Mouse (Mus musculus): ENCODE results near the gene Gm10959.
A peak's percentile ranks its signal among the peaks of the same experiment; 100 is the strongest.
"Not testable (repeated sequence)": the region's sequence is repeated elsewhere in the genome, so short reads cannot be mapped to it uniquely, and the experiment has no call there.

Gm10959 gene

DNA sequence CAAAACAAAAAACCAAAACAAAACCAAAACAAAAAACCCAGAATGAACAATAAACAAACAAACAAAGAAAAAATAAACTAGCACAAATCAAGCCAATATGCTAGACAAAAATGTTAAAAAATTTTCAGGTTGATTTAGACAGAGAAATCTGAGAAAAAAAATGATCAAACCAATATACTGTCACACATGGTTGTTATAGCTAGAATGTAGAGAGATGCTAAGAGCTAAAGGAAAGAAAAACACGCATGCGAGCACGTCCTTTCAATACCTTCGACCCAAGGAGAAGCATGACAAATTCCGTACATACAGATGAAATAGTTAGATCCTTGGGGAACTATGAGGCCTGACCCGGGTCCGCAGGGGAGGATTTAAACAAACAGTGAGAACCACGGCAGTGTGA is at the start of gene Gm10959:
Gene Gm10959, minus strand, starts transcription at position 101 of the 400 bp plus-strand sequence.
- no peak for DNase-seq

DNA sequence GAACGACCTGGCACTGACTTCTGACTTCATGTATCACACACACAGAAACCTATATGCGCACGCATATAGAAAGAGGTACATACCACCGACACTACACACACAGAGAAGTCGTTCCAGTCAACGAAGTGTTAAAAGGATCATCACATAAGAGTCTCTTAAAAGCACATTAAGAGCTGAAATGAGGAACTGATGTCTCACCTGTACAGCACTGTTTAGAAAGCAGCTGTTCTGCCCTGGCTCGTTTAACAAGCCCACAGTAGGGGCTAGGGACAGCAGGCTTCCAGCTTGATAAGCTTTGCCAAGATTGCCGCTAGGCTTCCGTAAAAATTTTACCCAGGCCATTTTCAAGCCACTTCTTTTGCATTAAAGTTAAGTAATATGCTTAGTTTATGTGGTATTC is 49.2 kb upstream of the Gm10959 start:
- no peak for DNase-seq

DNA sequence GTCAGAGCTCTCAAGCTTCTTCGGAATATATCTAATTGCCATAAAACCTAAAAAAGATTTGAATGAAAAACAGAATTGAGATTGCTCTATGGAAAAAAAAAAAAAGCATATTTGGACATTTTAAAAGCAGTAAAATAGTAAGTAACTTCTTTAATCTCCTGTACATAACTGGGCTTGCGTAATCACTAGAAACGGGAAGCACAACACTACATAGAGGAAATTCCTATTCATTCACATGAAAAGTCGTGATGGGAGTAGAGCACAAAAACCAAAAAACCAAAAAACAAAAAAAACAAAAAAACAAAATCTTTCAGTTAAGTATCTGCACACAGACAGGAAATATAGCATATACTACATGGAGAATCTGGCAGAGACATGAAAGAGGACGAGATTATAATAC is 45.1 kb upstream of the Gm10959 start:
- DNase-seq = no peak

DNA sequence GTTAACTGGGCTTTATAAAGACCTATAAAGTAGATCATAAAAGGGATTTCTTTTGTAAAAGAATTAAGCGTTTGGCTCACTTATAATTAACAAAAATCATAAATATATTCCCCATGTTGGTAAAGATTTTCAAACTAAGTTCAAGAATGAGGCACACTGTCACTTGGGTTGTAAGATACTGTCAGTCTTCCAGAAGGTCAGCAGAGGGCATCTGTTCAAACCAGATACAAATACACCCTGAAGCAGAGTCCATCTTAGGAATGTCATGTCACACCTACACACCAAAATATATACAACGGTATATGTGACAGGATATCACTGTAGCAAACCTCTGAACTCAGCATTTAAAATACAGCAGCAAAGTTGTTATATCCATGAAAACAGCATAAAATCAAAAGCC is 31.0 kb upstream of the Gm10959 start:
- DNase-seq = no peak

DNA sequence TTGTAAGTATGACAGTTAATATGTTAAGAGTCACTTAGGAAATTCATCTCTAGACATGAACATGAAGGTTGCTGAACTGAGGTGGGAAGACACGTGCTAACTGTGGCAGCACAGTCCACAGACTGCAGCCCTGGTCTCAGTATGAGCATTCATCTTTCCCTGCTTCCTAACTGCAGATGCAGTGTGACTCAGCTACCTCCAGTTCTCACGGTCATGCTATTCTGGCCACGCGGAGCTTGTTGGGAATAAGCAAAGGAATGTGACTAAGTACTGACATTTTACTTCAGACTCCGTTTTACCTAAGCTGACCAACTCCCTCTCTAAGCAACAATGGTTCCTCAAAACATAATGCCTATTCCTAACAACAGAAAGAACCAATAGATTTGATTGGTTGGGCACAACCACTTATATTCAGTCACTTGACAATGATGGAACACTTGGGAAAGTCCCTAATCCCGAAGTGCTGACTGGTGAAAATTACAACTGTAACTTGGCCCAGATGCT is 24.3 kb upstream of the Gm10959 start:
- DNase-seq = no peak

DNA sequence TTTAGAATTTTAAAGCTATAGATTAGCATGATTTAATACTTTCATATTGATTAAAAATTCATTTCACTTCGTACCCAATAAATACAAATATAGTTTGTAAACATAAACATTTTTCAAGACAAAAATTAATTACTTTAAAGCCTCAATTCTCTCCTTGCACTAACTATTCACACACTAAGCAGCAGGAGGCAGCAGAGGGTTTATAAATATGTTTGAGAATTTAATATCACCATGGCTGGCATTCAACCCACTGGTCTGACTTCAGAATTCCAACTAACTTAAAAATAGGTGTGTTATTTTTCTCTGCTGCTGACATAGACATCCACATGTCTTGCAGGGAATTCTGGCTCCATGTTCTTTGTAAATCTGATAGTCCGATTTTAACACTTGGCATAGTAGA is 20.1 kb upstream of the Gm10959 start:
- peak; percentile 47 to 65 for DNase-seq

DNA sequence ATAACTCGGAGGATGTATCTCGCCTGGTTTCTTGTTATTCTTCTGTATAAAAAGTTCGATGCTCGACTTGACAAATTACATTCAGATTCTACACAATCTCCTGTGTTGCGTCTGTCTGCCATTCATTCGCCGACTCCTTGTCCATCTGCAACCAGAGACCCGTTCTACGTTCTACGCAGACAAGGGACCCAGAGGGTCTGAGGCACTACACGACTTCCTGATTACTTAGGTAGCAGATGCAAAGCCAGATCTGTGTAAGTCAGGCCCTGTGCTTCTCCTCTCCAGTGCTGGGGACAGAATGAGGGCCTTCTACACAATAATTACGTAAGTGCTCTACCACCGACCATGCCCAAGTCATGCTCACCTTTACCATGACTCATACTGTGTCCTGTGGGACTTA is 18.0 kb upstream of the Gm10959 start:
- not testable (repeated sequence) for DNase-seq

DNA sequence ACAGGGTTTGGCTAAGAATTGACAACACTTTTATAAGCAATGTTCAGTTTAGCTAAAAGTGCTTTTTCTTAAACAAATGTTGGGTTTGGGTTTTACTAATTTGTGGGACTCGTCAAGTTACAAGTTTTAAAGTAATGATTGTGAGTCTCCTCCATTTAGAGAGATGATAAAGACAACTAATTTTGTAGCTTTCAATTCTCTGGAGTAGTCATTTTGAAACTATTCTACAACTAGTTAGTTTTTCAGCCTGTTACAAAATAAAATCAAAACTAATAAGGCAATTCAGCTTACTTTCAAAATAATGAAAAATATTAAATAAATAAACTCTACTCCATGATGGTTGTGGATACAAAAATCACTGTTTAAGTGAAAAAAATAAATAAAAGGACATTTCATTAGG is 13.3 kb upstream of the Gm10959 start:
- no peak for DNase-seq

DNA sequence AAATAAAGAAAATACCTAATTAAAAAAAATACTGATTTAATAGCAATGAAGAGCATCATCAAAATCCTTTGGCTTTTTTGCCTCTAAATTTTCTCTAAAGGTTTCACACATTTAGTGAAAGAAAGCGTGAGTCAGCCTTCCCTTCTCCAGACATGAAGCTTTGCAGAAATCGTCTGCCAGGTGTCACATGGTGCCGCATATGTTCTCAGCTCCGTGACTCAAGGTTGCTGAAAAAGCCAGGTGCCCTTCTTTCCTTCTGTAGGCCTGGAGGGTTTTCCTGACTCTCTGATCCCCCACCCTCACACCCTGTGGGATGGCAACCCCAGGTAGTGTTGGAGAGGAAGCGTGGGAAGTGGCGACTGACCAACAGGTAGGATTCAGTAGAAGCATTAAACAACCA is 10.6 kb upstream of the Gm10959 start:
- peak in 1 of 2 experiments; percentile 14 for DNase-seq

DNA sequence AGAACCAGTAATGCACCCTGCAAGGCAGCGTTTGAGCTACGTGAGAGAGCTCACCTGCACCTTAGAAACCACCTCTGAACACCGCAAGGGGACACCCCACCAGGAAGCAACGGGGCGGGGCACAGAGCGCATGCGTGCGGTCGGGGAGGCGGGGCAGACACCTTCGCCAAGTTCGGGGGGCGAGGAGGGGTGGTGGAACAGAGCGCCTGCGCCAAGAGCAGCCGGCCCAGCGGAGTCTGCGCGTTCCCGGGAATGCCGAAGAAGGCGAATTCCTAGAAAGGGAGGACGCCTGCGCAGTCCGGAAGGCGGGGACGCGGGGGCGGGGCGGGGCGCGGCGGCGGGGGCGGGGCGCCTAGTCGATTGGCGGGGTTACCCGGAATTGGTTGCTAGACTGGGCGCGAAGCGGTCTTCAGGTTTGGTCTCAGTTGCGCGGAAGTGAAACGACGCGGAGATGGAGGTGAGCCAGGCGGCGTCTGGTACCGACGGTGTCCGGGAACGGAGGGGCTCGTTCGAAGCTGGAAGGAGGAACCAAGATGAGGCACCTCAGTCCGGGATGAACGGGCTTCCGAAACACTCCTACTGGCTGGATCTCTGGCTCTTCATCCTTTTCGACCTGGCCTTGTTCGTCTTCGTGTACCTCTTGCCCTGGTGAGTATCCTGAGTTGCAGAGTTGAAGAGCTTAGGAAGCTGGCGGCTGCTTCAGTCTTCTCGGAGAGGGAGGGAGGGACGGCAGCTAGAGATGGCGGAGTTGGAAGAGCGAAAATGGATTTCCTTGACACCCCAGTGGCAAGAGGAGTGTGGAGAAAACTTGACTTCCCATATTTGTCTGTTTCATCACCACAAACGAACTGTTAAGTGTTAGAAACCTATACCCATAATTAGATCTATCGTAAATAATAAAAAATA is 5.1 kb upstream of the Gm10959 start, which contains the start of gene 1810037I17Rik:
Gene 1810037I17Rik, plus strand, starts transcription at position 195 of the 906 bp plus-strand sequence.
- DNase-seq = peak; percentile 98

DNA sequence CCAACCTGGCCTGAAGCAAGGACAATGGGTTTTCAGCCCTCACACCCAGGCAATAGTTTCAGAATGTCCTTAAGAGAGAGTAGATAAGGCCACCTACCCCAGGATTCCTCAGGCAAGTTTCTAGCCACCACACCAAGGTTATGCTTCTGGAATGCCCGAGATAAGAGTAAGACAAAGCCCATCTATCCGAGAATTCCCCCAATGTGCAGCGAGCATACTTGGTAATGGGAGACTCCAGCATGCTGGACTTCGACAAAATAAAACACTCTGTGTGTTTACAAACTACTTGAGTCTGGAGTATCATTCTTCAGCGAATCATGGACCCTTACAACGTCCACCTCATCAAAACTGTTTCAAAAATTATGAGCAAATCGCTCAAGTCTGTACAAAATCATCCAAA is 4.0 kb upstream of the Gm10959 start:
- no peak for DNase-seq

DNA sequence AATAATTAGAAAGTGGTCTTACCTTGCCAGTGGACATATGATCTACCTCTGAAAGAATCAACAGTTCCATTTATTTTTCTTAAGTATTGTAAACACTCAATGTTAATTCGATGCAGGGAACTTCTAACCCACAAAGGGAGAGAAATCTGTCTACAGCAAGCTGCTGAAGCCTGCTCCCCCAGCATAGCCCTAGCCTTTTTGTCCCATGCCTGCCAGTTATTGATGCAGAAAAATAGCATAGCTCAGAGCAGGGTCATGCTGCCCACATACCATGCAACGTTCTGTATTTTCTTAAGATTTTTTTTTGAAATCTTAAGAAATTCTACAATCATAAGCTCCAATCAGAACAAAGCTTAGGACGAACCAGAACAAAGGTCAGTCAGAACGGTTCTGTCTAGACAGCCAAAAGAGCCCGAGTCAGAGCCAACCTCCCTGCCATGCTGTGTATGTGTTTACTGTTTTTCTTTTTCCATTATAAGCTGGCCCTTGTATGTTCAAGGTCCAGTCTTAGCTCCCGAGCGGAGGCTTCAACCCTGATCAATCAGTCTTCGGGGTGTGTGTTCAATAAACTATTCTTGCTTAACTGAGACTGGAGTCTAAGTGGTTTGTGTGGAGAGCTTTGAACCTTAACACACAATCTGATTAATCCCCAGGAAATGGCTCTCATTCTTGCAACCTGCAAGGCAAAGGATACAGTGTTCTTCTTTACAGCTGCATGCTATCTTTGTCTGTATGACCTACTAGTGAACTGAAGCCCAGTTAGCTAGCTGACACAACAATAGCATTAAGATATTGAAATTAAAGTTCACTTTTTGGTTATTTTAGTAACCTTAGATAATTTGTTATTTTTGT is 2.7 kb upstream of the Gm10959 start:
- DNase-seq = no peak

DNA sequence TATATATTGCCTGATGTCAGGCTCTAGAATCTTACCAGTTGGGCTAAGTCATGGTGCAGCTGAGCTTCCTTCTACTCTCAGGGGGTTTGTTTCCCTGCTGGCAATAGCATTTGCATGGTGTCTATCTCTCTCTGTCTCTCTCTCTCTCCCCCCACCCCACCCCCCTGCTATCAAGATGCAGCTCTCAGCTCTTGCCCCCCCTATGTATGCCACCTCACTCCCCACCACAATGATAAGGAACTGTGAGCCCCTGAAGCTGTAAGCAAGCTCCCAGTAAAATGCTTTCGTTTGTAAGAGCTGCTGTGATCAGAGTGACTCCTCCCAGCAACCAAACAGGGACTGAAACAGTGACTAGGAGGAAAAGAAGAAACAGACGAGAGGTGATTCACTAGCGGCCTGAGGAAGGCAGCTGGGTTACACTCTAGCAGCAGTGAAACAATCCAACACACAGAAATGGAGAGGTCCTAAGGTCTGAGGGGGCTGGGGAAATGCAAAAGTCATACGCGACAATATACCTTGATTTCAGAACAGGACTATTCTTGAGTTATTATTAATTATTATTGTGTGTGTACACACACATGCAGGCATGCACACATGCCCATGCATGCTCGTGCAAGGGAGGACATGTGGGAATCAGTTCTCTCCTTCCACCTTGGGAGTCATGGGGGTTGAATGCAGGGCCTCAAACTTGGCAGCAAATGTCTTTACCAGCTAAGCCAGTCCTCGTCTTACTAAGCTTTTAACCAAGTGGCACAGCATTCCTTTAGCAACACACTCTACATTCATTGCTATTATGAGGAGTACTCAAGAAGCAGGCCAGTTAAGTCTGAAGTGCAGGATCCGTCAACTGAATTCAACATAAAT is 1.6 kb upstream of the Gm10959 start:
- no peak for DNase-seq

DNA sequence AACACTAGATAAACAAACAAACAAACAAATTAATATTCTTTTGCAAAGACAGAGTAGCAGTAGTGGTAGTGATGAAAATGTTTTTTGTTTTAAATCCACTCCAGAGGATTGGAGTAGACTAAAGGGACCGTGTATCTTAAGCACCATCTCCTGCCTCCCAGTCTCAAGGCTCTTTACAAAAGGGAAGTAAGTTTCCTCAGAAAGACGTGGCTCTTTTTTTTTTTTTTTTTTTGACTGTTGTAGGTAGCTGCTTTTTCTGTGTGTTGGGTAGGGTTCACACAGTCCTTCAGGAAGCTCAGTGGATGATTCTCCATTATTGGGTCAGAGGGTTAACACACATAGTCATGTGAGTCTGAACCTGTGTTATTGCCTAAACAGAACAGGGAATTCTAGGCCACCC is 488 bp downstream of the Gm10959 start:
- no peak for DNase-seq

DNA sequence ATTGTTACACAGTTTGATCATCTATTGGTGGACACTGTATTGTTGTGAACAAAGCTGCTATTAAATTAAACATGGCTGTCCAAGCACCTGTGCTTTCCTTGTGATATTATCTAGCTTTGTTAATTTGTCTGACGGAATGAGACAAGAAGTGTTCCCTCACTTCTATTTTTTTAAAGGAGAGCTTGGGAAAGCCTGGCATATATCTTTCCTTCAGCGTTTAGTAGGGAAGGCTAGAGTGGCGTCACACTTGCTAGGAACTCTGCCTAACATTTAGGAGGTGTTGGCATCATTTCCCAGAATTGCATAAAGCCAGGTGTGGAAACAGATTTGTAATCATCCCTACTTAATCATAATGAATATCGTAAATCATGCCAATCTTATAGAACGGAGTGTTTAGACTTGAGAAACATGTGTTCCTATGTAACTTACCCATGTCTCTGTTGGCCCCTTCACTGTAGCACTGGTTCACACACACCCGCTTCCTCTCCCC is 2.9 kb downstream of the Gm10959 start:
- no peak for DNase-seq

DNA sequence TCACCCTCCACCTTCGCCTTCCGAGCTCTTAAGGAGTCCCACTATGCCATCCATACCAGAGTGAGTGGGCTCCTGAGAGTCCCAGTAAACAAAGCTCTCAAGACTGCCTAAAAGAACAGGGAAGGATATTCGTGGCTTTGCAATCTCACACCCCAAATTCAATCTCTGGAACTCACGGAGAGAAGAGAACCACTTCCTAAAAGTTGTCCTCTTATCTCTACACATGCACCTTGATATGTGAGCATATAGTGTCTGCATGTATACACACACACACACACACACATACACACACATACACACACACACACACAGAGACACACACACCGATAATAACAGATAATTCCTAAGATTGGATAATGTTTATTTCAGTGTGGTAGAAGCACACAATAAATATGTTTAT is 3.7 kb downstream of the Gm10959 start:
- no peak for DNase-seq

DNA sequence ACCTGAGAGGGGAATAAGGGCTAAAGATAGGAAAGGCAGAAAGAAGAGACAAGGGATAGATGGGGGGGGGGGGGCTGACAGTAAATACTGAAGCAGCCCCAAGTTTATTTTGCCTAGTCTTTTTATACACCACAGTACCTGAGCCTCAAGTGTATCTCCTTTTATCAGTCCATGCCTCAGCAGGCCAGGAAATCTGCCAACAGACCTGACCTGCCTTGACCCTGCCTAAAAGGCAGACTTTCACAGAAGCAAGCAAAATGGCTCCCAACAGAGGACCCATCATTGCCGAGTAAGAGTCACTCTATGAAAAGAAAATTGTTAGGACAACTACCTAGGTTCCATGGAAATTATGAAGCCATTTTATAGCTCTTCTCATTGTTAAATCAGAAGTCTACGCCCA is 11.3 kb downstream of the Gm10959 start:
- no peak for DNase-seq

DNA sequence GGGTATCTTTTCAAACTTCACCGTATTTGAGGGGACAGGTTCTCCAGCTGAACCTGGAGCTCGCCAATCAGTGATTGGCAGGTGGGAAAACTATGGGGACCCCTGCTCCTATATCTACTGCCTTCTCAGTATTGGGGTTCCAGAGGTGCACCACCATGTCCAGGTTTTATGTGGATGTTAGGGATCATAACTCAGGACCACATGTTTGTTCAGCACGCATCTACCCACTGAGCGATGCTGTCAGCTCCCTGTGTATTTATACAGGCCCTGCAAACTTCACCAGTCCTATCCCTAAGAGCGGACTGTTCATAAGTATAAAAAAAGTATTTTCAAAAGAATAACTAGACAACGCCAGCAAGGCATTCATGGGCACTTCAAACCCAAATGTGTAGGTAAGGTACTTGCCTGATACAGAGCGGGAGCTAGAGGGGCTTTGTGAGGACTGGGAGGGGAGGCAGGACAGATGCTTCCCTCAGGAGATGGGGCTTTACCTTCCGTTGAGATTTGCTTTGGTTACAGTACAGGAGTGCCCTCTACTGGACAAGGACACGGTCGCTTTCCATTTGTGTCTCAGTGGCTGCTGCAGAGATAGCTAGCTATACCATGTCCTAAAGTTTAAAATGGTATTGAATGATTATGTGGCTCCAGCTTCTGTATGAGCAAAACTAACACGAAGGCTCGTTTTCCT is 15.3 kb downstream of the Gm10959 start:
- DNase-seq = peak; percentile 71 to 73

DNA sequence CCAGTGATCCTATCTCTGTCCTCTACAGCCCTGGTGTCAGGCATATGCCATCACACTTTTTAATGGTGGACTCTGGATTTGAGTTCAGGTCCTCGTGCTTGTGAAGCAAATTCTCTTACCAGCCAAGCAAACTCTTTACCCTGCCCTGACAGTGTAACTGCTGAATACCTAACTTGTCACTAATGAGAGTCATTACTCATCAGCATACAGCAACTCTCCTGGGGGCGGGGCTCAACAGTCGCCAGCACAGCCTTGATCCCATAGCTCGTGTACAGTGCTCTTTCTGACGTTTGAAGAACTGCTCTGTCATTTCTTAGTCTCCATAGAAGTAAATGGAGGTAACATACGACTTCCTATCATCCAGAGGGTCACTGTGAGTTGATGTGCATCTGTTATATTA is 20.9 kb downstream of the Gm10959 start:
- DNase-seq = no peak

DNA sequence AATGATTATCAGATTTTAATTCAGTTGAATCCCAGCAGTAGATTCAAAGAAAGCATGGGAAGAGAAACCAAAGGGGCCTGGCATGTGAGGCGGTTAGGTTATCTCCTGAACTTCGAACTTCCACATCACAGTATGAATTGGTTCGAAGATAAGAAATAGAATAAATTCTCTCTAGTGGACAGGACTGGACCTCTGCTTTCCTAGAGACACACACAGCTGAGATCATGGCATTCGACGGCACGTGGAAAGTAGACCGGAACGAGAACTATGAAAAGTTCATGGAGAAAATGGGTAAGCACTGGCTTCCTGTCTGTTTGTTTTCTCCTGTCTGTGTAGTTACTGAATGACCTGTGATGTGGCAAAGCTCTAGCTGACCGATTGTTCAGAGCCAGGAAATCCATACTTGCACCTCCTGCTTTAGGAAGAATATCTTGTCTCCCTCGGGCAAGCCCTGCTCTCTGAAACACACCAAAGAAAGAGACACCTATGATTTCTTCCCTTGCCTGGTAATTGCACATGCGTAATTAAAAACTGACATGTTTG is 23.9 kb downstream of the Gm10959 start:
- no peak for DNase-seq

DNA sequence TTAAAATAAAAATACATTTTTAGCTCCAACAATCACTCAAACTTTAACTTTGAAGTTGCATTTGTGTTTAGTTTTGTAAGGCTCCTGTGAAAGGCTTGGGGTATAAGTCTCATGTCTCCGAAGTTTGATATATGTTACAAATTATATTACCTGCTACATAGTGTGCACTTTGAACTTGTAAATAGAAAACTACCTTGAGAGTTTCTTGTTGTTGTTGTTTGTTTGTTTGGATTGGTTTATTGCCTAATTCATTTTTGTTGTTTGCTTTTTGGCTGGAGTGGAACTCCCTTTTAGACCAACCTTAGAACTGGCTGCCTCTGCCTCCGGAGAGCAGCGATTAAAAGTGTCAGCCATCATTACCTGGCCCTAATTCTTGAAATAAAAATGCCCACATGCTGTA is 24.4 kb downstream of the Gm10959 start, which contains the start of gene Fabp2:
Gene Fabp2, plus strand, starts transcription at position 301 of the 400 bp plus-strand sequence.
- no peak for DNase-seq

All from cerebellum, postnatal 14 days (tissue).